Mouse (Mus musculus) limb, embryonic 15.5 days (tissue): ENCODE data around the gene Cotl1. TPM values are rescaled to one million over a fixed set of nuclear protein-coding genes. Genes with fewer than 3 reads are reported as not detected.

Source experiments
- polyA plus RNA-seq: library from polyadenylated mRNA; unstranded; fragments of >200 nt; fragmentation: Nextera tagmentation; extraction: Ambion mirVana; gene quantifications from 2 replicates; pipeline ENCODE4 v1.2.1, GENCODE M21; 2015

Cotl1 gene
- polyA plus RNA-seq, 1 experiment from 2014 or later, result 55.1 TPM

Other genes starting within 250 kb of the Cotl1 start
- gene Taf1c, start 235.3 kb downstream of the Cotl1 start, polyA plus RNA-seq, result 11.4 and 11.7 TPM in 2 replicates
- gene Adad2, start 227.8 kb downstream of the Cotl1 start, polyA plus RNA-seq, result 0.08 TPM in 1 of 2 replicates, not detected in the other
- 0.19 and 0.27 TPM in 2 replicates for gene Kcng4, start 204.9 kb downstream of the Cotl1 start, polyA plus RNA-seq
- gene Wfdc1, start 174.2 kb downstream of the Cotl1 start, polyA plus RNA-seq, result 1.5 and 4.7 TPM in 2 replicates
- 5.3 and 5.8 TPM in 2 replicates for gene Atp2c2, start 140.5 kb downstream of the Cotl1 start, polyA plus RNA-seq
- gene Tldc1, start 62.1 kb downstream of the Cotl1 start, polyA plus RNA-seq, result 11.5 and 11.7 TPM in 2 replicates
- 13.0 and 13.5 TPM in 2 replicates for gene Klhl36, start 21.7 kb upstream of the Cotl1 start, polyA plus RNA-seq
- gene Usp10, start 69.8 kb upstream of the Cotl1 start, polyA plus RNA-seq, result 106 and 113 TPM in 2 replicates
- gene Gm20388, start 70.3 kb upstream of the Cotl1 start, polyA plus RNA-seq, result 2.6 and 4.9 TPM in 2 replicates
- 6.7 and 7.8 TPM in 2 replicates for gene Crispld2, start 151.9 kb upstream of the Cotl1 start, polyA plus RNA-seq